Mouse (Mus musculus): ENCODE measurements around the gene Rhd.

- no peak for TF ChIP-seq POLR2A (IDR thresholded peaks at IDR 0.05; ENCODE audit: borderline replicate concordance, control insufficient read depth, low read depth, low read length)
- no peak for TF ChIP-seq CTCF (IDR thresholded peaks at IDR 0.05; ENCODE audit: control insufficient read depth, insufficient read depth, low read length)
These were observed 20.8 kb upstream of the Rhd start for GRCm38 (mm10) chr4:134843566-134843965.

Measured in bone marrow, adult 2 months (tissue).